Mouse (Mus musculus) MEL (cell line): ENCODE data around the gene Atxn7l1. TPM values are rescaled to one million over a fixed set of nuclear protein-coding genes. Genes with fewer than 3 reads are reported as not detected.

Experiments
- DNase-seq: peaks from one replicate; pipeline ENCODE4 v3.0.0; 2011; ENCODE audit warnings: low read depth, low spot score
- H3K27ac ChIP-seq: 2 replicates; pipeline ENCODE4 v1.5.1; 2012; ENCODE audit warnings: low read depth, mild to moderate bottlenecking, control low read depth, low read length, moderate library complexity; ENCODE audit not compliant: control insufficient read depth
- H3K27me3 ChIP-seq, 2 experiments: fragments of 150-350 bp in 1 of 2; sonication (generic) in 1 of 2; 2 replicates each; pipeline ENCODE4 v1.6.1; 2012; ENCODE audit warnings: low read length in 2 of 2, mild to moderate bottlenecking in 2 of 2, improper control_type of control experiment in 1 of 2, moderate library complexity in 1 of 2; ENCODE audit not compliant: insufficient read depth in 2 of 2, control insufficient read depth in 1 of 2
- H3K36me3 ChIP-seq, 2 experiments: 2 replicates each; pipeline ENCODE4 v1.6.1; 2012 to 2014; ENCODE audit warnings: low read length in 2 of 2, improper control_type of control experiment in 1 of 2, inconsistent platforms in 1 of 2, mild to moderate bottlenecking in 1 of 2; ENCODE audit not compliant: insufficient read depth in 2 of 2, control insufficient read depth in 1 of 2
- H3K4me1 ChIP-seq, 2 experiments: fragments of 150-350 bp in 1 of 2; sonication (generic) in 1 of 2; 2 replicates each; pipeline ENCODE4 v1.6.1; 2012; ENCODE audit warnings: low read length in 2 of 2, improper control_type of control experiment in 1 of 2, mild to moderate bottlenecking in 1 of 2; ENCODE audit not compliant: insufficient read depth in 2 of 2, control insufficient read depth in 1 of 2
- H3K4me3 ChIP-seq, 2 experiments: fragments of 150-350 bp in 1 of 2; sonication (generic) in 1 of 2; 2 replicates each; pipeline ENCODE4 v1.5.1; 2012; ENCODE audit warnings: low read depth in 2 of 2, low read length in 2 of 2, mild to moderate bottlenecking in 2 of 2, moderate library complexity in 2 of 2, control low read depth in 1 of 2, improper control_type of control experiment in 1 of 2; ENCODE audit not compliant: control insufficient read depth in 1 of 2, insufficient read depth in 1 of 2
- H3K79me2 ChIP-seq: 2 replicates; pipeline ENCODE4 v1.6.1; 2012; ENCODE audit warnings: mild to moderate bottlenecking, low read length, moderate library complexity; ENCODE audit not compliant: control insufficient read depth, poor library complexity, insufficient read depth
- H3K9ac ChIP-seq: 2 replicates; pipeline ENCODE4 v1.6.1; 2012; ENCODE audit warnings: low read depth, mild to moderate bottlenecking, control low read depth, low read length, moderate library complexity; ENCODE audit not compliant: control insufficient read depth, poor library complexity, severe bottlenecking
- H3K9me3 ChIP-seq: fragments of 150-350 bp; sonication (generic); replicated peaks from 2 replicates; pipeline ENCODE4 v1.6.1; 2012; ENCODE audit warnings: mild to moderate bottlenecking, low read length, improper control_type of control experiment, moderate library complexity; ENCODE audit not compliant: insufficient read depth
- CHD1 ChIP-seq: IDR thresholded peaks from 2 replicates; pipeline ENCODE4 v1.6.1; 2012; ENCODE audit warnings: low read depth, mild to moderate bottlenecking, inconsistent platforms, low read length, improper control_type of control experiment
- E2F4 ChIP-seq: IDR thresholded peaks from 2 replicates; pipeline ENCODE4 v1.6.1; 2011; ENCODE audit warnings: low read depth, low read length, improper control_type of control experiment, borderline replicate concordance
- EP300 ChIP-seq, 2 experiments: IDR thresholded peaks; 2 replicates each; pipeline ENCODE4 v1.6.1; 2011; ENCODE audit warnings: improper control_type of control experiment in 2 of 2, low read length in 2 of 2, low read depth in 1 of 2, mild to moderate bottlenecking in 1 of 2
- ETS1 ChIP-seq: IDR thresholded peaks from 2 replicates; pipeline ENCODE4 v1.6.1; 2012; ENCODE audit warnings: low read depth, mild to moderate bottlenecking, inconsistent platforms, low read length, improper control_type of control experiment, moderate library complexity
- HCFC1 ChIP-seq: IDR thresholded peaks from 2 replicates; pipeline ENCODE4 v1.6.1; 2012; ENCODE audit warnings: low read depth, mild to moderate bottlenecking, inconsistent platforms, low read length, improper control_type of control experiment, moderate library complexity
- KAT2A ChIP-seq: conservative IDR thresholded peaks from 2 replicates; pipeline ENCODE4 v1.6.1; 2012; ENCODE audit warnings: low read depth, low read length, improper control_type of control experiment, inconsistent platforms
- MAX ChIP-seq: IDR thresholded peaks from 2 replicates; pipeline ENCODE4 v1.6.1; 2011; ENCODE audit warnings: low read length, improper control_type of control experiment
- MYB ChIP-seq: IDR thresholded peaks from 2 replicates; pipeline ENCODE4 v1.6.1; 2011; ENCODE audit warnings: mild to moderate bottlenecking, low read depth, low read length, improper control_type of control experiment
- NELFE ChIP-seq: IDR thresholded peaks from 2 replicates; pipeline ENCODE4 v1.6.1; 2011; ENCODE audit warnings: low read depth, low read length, improper control_type of control experiment
- POLR2AphosphoS2 ChIP-seq: IDR thresholded peaks from 2 replicates; pipeline ENCODE4 v1.6.1; 2011; ENCODE audit warnings: low read length, improper control_type of control experiment
- SIN3A ChIP-seq: IDR thresholded peaks from 2 replicates; pipeline ENCODE4 v1.6.1; 2012; ENCODE audit warnings: low read length, improper control_type of control experiment, inconsistent platforms
- TAL1 ChIP-seq: IDR thresholded peaks from 2 replicates; pipeline ENCODE4 v1.6.1; 2012; ENCODE audit warnings: mild to moderate bottlenecking, inconsistent platforms, low read length, moderate library complexity, mixed read lengths
- TCF12 ChIP-seq: IDR thresholded peaks from 2 replicates; pipeline ENCODE4 v1.6.1; 2014; ENCODE audit warnings: low read depth, mild to moderate bottlenecking, inconsistent platforms, low read length, improper control_type of control experiment, moderate library complexity
- UBTF ChIP-seq: IDR thresholded peaks from 2 replicates; pipeline ENCODE4 v1.6.1; 2012; ENCODE audit warnings: low read depth, mild to moderate bottlenecking, inconsistent platforms, low read length, improper control_type of control experiment, moderate library complexity, borderline replicate concordance; ENCODE audit not compliant: insufficient read depth
- USF1 ChIP-seq: IDR thresholded peaks from 2 replicates; pipeline ENCODE4 v1.6.1; 2014; ENCODE audit warnings: low read depth, mild to moderate bottlenecking, inconsistent platforms, low read length, improper control_type of control experiment, moderate library complexity
- USF2 ChIP-seq, 2 experiments: IDR thresholded peaks; 2 replicates each; pipeline ENCODE4 v1.6.1; 2011 to 2012; ENCODE audit warnings: improper control_type of control experiment in 2 of 2, low read length in 2 of 2, borderline replicate concordance in 1 of 2, inconsistent platforms in 1 of 2, low read depth in 1 of 2, mild to moderate bottlenecking in 1 of 2; ENCODE audit not compliant: insufficient read depth in 1 of 2
- ZC3H11A ChIP-seq: IDR thresholded peaks from 2 replicates; pipeline ENCODE4 v1.6.1; 2012; ENCODE audit warnings: low read depth, mild to moderate bottlenecking, inconsistent platforms, low read length, improper control_type of control experiment
- polyA plus RNA-seq, 2 experiments: library from polyadenylated mRNA; stranded (reverse) in 1 of 2; unstranded in 1 of 2; fragments of >175 nt in 1 of 2; fragments of >200 nt in 1 of 2; gene quantifications; 2 replicates each; pipeline versions ENCODE4 v1.2.1 to v1.2.4; 2012; ENCODE audit warnings: low replicate concordance in 2 of 2, low read depth in 1 of 2; ENCODE audit not compliant: insufficient read length in 2 of 2, insufficient read depth in 1 of 2, missing spikeins in 1 of 2
- total RNA-seq: library from RNA; depleted of rRNA; stranded (reverse); fragments of 300-350 nt; gene quantifications from 2 replicates; pipeline ENCODE4 v1.2.3, GENCODE M21; 2012

Atxn7l1 gene
- total and polyA plus RNA-seq, 3 experiments = 11.6 to 50.3 TPM; not detected in 1

GRCm38 (mm10) chr12:33220509-33221051 lies 73.1 kb downstream of the Atxn7l1 start (continued):
- TF ChIP-seq HCFC1 (no peak), NELFE (no peak), KAT2A (no peak), TCF12 (peak; percentile 86), TAL1 (peak; percentile 86), E2F4 (peak; percentile 72; the same call in 1 of the 2 replicates), EP300 (IDR thresholded peaks at IDR 0.05; ENCODE audit: low read depth in 1 of 2, low read length in 2 of 2) (peak; percentile 79 to 88), UBTF (no peak), USF1 (no peak)

GRCm38 (mm10) chr12:33222187-33222586 lies 74.7 kb downstream of the Atxn7l1 start:
- Histone ChIP-seq H3K79me2 (no peaks in the 10 kb centered on the region), H3K27ac (no peak overlapping the region), H3K36me3 (peaks cover 0 to 59% of the 10 kb centered on the region in 2 experiments; a peak in 2 of 4 replicates), H3K27me3 (no peaks in the 10 kb centered on the region), H3K4me1 (peaks cover 24 to 54% of the 10 kb centered on the region in 2 experiments), H3K9ac (no peak overlapping the region), H3K4me3 (no peak overlapping the region), H3K9me3 (no peaks in the 10 kb centered on the region)
- no peak for DNase-seq
- no peak for TF ChIP-seq NELFE
- no peak for TF ChIP-seq CHD1
- no peak for TF ChIP-seq TCF12
- no peak for TF ChIP-seq UBTF
- TF ChIP-seq ZC3H11A = no peak
- TF ChIP-seq HCFC1 = no peak
- no peak for TF ChIP-seq ETS1
- no peak for TF ChIP-seq KAT2A
- no peak for TF ChIP-seq SIN3A
- TF ChIP-seq USF2 (IDR thresholded peaks at IDR 0.05; ENCODE audit: borderline replicate concordance in 1 of 2, insufficient read depth in 1 of 2, low read depth in 1 of 2, low read length in 2 of 2) = no peak
- TF ChIP-seq MAX = no peak
- no peak for TF ChIP-seq MYB
- no peak for TF ChIP-seq POLR2AphosphoS2
